Mouse (Mus musculus) embryonic facial prominence, embryonic 15.5 days (tissue): Measurements from ENCODE around the gene Dop1a. TPM values are rescaled to one million over a fixed set of nuclear protein-coding genes. Genes with fewer than 3 reads are reported as not detected.
"Not testable (repeated sequence)": the region's sequence is repeated elsewhere in the genome, so short reads cannot be mapped to it uniquely, and the experiment has no call there.

Source experiments
- ATAC-seq: fragments of 200-750 bp; cut with Nextera tagmentation; 2 replicates; pipeline ENCODE4 v1.8.0; 2017; ENCODE audit warnings: low read depth, moderate TSS enrichment; ENCODE audit not compliant: insufficient number of reproducible peaks, low FRiP score, low TSS enrichment
- H3K27ac ChIP-seq: fragments of 300-500 bp; sonication (generic); replicated peaks from 2 replicates; pipeline ENCODE4 v1.5.1; 2015; ENCODE audit warnings: mild to moderate bottlenecking, inconsistent platforms
- H3K27me3 ChIP-seq: fragments of 300-500 bp; sonication (generic); 2 replicates; pipeline ENCODE4 v1.6.1; 2015; ENCODE audit warnings: inconsistent platforms
- H3K36me3 ChIP-seq: fragments of 300-500 bp; sonication (generic); 2 replicates; pipeline ENCODE4 v1.6.1; 2015; ENCODE audit warnings: mild to moderate bottlenecking, inconsistent platforms
- H3K4me1 ChIP-seq: fragments of 300-500 bp; sonication (generic); 2 replicates; pipeline ENCODE4 v1.6.1; 2015; ENCODE audit warnings: inconsistent platforms
- H3K4me2 ChIP-seq: fragments of 300-500 bp; sonication (generic); replicated peaks from 2 replicates; pipeline ENCODE4 v1.6.1; 2015; ENCODE audit warnings: mild to moderate bottlenecking, inconsistent platforms
- H3K4me3 ChIP-seq: fragments of 300-500 bp; sonication (generic); replicated peaks from 2 replicates; pipeline ENCODE4 v1.5.1; 2015; ENCODE audit warnings: mild to moderate bottlenecking, inconsistent platforms
- H3K9ac ChIP-seq: fragments of 300-500 bp; sonication (generic); 2 replicates; pipeline ENCODE4 v1.6.1; 2015; ENCODE audit warnings: inconsistent platforms
- H3K9me3 ChIP-seq: fragments of 300-500 bp; sonication (generic); replicated peaks from 2 replicates; pipeline ENCODE4 v1.6.1; 2016; ENCODE audit warnings: inconsistent platforms
- WGBS: fragments of 180-500 bp; shearing (Covaris S2); methylation state at CpG from one replicate; pipeline ENCODE4 v1.1.7; 2015; 5-methylcytosine and 5-hydroxymethylcytosine counted together
- polyA plus RNA-seq: library from polyadenylated mRNA; unstranded; fragments of >200 nt; fragmentation: Nextera tagmentation; extraction: Ambion mirVana; gene quantifications from 2 replicates; pipeline ENCODE4 v1.2.1, GENCODE M21; 2015

Gene Dop1a
- polyA plus RNA-seq, 1 experiment from 2014 or later = 16.8 TPM

GRCm38 (mm10) chr9:86579657-86580056 is 112.7 kb downstream of the Dop1a start:
- WGBS = 85% methylated on average over 10 of the region's 10 CpGs
- ATAC-seq = no peak

GRCm38 (mm10) chr9:86583740-86584139 is 116.8 kb downstream of the Dop1a start:
- Histone ChIP-seq H3K27ac (no peak overlapping the region), H3K36me3 (no peaks in the 10 kb centered on the region), H3K4me1 (0 out of 2 replicates have a peak, but pooled peaks cover 3% of the 10 kb centered on the region), H3K4me2 (no peak overlapping the region), H3K4me3 (no peak overlapping the region), H3K27me3 (no peaks in the 10 kb centered on the region), H3K9ac (no peak overlapping the region), H3K9me3 (no peaks in the 10 kb centered on the region)
- ATAC-seq = no peak
- WGBS = 50% methylated on average over 3 of the region's 3 CpGs

More at GRCm38 (mm10) chr9:86579657-86580056, 112.7 kb downstream of the Dop1a start:
- Histone ChIP-seq H3K27ac (no peak overlapping the region), H3K9me3 (no peaks in the 10 kb centered on the region), H3K4me3 (no peak overlapping the region), H3K4me2 (no peak overlapping the region), H3K9ac (no peak overlapping the region), H3K4me1 (0 out of 2 replicates have a peak, but pooled peaks cover 3% of the 10 kb centered on the region), H3K27me3 (no peaks in the 10 kb centered on the region), H3K36me3 (0 out of 2 replicates have a peak, but pooled peaks cover 5% of the 10 kb centered on the region)

DNA sequence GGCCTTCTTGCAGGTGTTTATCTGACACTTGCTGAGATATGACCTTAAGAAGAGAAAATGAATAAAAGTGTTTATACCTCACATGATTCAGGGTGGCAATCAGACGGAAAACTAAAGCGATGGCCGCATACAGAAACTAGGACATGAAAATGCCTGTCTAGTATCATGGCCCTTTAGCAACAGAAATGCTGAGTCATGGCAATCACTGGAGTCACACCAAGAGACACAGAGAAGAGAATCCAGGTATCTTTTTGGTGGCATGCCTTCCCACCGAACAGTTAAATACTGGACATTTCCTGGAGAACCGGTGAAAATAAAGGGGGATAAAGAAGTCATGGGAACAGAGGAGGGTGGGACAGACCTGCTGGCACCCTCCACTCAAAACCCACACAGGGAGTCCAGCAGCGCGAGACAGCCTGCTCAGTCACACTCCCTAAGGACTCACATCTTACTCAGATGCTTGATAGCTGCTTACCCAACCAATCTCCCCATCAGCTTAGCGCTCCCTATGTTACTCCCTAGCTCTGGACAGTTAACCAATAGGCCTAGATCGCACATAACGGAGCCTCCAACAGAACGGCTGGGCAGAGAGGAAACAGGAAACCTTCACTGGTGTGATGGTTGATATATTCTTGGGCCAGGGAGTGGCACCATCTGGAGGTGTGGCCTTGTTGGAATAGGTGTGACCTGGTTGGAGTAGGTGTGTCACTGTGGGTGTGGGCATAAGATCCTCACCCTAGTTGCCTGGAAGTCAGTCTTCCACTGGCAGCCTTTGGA is 120.3 kb downstream of the Dop1a start:
- Histone ChIP-seq H3K9ac (no peak overlapping the region), H3K9me3 (no peaks in the 10 kb centered on the region), H3K36me3 (no peaks in the 10 kb centered on the region), H3K27ac (no peak overlapping the region), H3K4me2 (no peak overlapping the region), H3K4me1 (0 out of 2 replicates have a peak, but pooled peaks cover 3% of the 10 kb centered on the region), H3K4me3 (no peak overlapping the region), H3K27me3 (no peaks in the 10 kb centered on the region)
- WGBS = 89% methylated on average over 11 of the region's 11 CpGs
- ATAC-seq = no peak

DNA sequence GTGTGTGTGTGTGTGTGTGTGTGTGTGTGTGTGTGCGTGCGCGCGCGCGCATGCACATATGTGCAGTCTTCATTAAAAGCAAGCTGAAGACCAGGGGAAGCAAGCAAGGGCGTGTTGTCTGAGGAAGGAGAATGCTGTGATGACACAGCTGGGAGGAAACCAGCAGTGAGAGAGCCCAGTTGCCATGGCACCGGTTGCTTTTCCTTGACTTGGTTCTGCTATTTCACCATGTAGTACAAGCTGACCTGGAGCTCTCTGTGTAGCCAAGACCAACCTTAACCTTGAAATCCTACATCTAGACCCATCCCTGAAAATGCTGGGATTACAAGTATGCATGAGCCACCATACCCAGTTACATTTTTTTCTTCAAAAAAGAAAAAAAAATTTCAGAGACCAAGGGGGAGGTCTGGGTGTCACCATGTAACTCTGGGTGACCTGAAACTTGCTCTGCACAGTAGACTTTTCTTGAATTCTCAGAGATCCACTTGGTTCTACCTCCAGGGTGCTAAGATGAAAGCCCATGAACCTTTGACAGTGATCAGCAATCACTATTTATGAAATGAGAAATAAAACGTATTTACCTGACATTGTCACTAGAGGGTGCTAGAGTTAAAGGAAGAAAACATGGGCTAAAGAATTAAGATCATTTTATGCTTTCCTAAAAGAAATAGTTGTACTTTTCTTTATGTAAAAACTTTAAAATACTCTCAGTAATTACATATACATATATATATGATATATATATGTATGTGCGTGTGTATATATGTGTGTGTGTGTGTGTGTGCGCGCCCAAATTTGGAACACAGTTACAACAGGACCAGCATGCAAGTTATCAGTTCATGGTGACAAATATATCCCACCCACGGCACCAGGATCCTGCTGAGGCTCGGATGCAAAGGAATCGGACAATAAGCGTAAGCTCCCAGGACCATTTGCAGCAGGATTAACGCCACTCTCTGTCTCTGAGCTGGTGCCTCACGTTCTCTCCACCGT is 126.0 kb downstream of the Dop1a start:
- Histone ChIP-seq H3K4me1 (no peaks in the 10 kb centered on the region), H3K4me3 (no peak overlapping the region), H3K9me3 (no peaks in the 10 kb centered on the region), H3K36me3 (no peaks in the 10 kb centered on the region), H3K27ac (no peak overlapping the region), H3K27me3 (no peaks in the 10 kb centered on the region), H3K9ac (no peak overlapping the region), H3K4me2 (no peak overlapping the region)
- no peak for ATAC-seq
- 74% methylated on average over 19 of the region's 19 CpGs for WGBS

DNA sequence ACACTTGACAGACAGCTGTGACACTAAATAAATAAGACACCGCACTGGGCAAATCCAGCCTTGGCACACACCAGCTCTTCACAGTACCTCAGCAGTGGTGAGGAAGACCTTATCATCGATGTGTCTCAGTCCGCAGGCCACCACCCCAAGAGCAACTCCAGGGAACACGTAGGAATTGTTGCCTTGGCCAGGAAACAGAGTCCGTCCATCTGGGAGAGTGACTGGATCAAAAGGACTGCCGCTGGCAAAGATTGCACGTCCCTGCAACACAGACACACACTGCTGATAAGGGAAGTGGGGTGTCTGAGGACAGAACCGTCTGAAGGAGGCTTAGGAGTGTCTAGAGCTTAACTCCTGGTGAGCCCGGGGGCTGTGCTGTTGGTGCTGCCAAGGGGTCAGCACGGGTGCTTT is 127.4 kb downstream of the Dop1a start:
- H3K27ac ChIP-seq, H3K9ac ChIP-seq, H3K4me3 ChIP-seq, H3K36me3 ChIP-seq, H3K4me1 ChIP-seq, H3K4me2 ChIP-seq, ATAC-seq, H3K9me3 ChIP-seq, H3K27me3 ChIP-seq: not testable (repeated sequence)
- WGBS = 69% methylated on average over 10 of the region's 10 CpGs

- H3K4me2 ChIP-seq, H3K27me3 ChIP-seq, H3K4me1 ChIP-seq, H3K9me3 ChIP-seq, H3K36me3 ChIP-seq, H3K9ac ChIP-seq, H3K27ac ChIP-seq, H3K4me3 ChIP-seq, ATAC-seq: not testable (repeated sequence)
Measured at GRCm38 (mm10) chr9:86596983-86597382, 130.0 kb downstream of the Dop1a start.

DNA sequence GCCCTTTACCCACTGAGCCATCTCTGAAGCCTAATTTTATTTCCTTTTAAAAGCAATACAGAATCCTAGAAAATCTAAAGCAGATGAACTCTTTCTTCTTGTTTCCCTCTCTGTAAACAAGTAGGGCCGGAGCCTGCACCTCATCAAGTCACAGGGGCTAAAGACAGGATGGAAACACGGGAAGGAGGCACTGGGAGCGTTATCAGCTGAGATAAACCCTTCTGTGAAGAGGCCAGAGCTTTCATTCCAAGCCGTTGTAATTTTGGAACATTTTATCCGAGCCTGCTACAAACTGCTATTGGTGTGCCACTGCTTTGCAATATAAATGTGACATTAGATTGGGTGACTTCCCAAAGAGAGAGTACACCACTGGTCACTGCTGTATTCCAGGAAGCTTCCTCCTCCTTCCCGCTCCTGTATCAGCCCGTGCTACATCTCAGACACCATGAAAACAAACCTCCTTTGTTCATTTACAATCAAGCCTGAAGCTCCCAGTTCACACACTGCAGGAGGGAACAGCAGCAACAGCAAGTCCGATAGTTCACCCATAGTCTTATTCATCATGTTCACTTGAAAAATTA is 132.9 kb downstream of the Dop1a start:
- no peaks in the 10 kb centered on the region for H3K36me3 ChIP-seq
- H3K4me1 ChIP-seq = no peaks in the 10 kb centered on the region
- no peak overlapping the region for H3K27ac ChIP-seq
- ATAC-seq = no peak
- H3K4me2 ChIP-seq = no peak overlapping the region
- no peak overlapping the region for H3K4me3 ChIP-seq
- WGBS = 47% methylated on average over 8 of the region's 8 CpGs
- no peaks in the 10 kb centered on the region for H3K27me3 ChIP-seq
- H3K9ac ChIP-seq = no peak overlapping the region
- H3K9me3 ChIP-seq = no peaks in the 10 kb centered on the region

Other genes starting within 250 kb of the Dop1a start
- gene Ube2cbp, start 2.2 kb upstream of the Dop1a start, polyA plus RNA-seq = 3.8 and 5.5 TPM in 2 replicates
- gene Pgm3, start 104.7 kb downstream of the Dop1a start, polyA plus RNA-seq = 34.6 and 35.5 TPM in 2 replicates
- 3.1 and 5.0 TPM in 2 replicates for gene Rwdd2a, start 104.8 kb downstream of the Dop1a start, polyA plus RNA-seq
- 27.7 and 29.7 TPM in 2 replicates for gene Me1, start 228.8 kb downstream of the Dop1a start, polyA plus RNA-seq